Mouse (Mus musculus) right cerebral cortex, postnatal 4 days (tissue): ENCODE measurements at regions not wholly inside any gene's neighbourhood (a gene's known extent, or its start where the extent isn't known, plus 50 kb on each side); places are given as distances from the start of the nearest gene placed in this dataset.

Experiments used
- DNase-seq: peaks from one replicate; pipeline ENCODE4 v3.0.0-alpha.2; 2022

GRCm38 (mm10) chr13:83041506-83041905 lies 462.3 kb upstream of the Mef2c start:
- no peak for DNase-seq

DNA sequence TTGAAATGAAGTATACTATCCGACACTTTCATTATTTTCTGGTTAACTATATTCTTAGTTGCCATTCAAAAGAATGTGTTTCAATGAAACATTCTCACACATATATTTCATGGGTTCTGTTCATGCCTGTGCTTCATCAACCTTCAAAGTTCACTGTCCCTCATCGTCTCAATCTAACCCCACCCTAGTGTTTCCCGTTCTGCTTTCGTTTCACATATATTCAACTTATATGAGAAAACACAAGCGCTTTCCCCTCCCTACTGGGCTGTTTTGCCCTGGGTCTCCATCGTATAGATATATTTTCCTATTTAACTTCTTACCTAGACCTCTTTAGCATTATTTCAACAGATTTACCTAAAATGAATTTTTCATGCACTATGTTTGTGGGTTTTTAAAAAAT lies 458.3 kb upstream of the Mef2c start:
- DNase-seq: no peak

GRCm38 (mm10) chr13:83045970-83046369 lies 457.9 kb upstream of the Mef2c start:
- no peak for DNase-seq

- no peak for DNase-seq
These were observed 457.2 kb upstream of the Mef2c start for GRCm38 (mm10) chr13:83046571-83047123.

DNA sequence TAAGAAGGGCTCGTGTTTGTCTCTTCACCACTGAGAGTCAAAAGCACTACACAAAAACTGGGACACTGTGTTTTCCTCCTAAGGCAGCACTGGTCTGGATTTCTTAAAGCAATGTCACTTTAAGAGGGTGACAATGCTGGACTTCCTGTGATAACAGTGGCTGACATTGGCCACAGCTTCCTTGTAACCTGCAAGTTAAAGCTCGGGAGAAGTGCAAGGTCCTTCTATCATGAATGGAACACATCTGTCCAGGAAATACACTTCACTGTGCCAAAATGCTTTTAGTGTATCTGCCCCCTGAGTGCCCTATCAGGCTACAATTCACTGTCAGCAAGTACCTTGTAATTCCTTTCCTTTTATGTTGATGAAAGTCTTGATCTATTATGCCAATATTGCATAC lies 448.0 kb upstream of the Mef2c start:
- DNase-seq: no peak

GRCm38 (mm10) chr13:83056415-83056814 lies 447.4 kb upstream of the Mef2c start:
- DNase-seq: no peak

DNA sequence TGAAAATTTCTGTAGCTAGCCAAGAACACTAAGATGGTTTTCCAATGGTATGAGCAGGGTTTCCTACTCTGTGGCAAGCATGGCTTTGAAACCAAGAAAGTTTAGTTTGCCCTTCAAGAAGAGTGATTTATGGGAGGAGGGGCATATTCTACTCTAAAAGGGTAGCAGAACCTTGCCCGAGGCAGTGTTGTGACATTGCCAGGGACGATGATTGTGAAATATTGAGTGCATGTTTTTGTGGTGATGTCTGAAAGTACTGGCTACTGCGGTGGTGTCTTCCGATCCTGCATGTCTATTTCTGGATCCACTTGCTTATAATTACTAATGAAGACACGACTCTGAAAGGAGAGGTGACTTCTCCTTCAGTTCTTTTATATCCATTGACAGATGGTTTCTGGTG lies 439.1 kb upstream of the Mef2c start:
- no peak for DNase-seq

- no peak for DNase-seq
These were observed 438.6 kb upstream of the Mef2c start for GRCm38 (mm10) chr13:83065201-83065600.

GRCm38 (mm10) chr13:83066115-83066753 lies 437.6 kb upstream of the Mef2c start:
- no peak for DNase-seq

- DNase-seq: no peak
These were observed 436.3 kb upstream of the Mef2c start for GRCm38 (mm10) chr13:83067496-83067895.

DNA sequence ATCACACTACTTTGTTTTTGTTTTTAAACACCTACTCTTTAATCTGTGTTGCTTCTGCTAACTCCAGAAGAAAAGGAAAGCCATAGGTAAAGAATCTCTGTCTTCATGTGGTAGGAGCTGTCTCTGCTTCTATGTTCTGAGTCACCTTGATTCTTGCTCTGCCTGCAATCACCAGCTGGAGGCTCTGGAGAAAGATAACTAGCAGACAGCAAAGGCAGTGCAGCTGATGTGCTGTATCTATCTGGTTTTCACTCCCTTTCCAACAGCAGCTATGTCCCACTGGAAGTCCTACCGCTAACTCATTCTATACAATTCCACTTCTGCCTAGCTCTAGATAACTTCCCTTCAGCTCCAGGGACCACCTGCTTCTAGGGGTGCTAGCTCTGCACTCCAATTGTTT lies 435.2 kb upstream of the Mef2c start:
- no peak for DNase-seq

DNA sequence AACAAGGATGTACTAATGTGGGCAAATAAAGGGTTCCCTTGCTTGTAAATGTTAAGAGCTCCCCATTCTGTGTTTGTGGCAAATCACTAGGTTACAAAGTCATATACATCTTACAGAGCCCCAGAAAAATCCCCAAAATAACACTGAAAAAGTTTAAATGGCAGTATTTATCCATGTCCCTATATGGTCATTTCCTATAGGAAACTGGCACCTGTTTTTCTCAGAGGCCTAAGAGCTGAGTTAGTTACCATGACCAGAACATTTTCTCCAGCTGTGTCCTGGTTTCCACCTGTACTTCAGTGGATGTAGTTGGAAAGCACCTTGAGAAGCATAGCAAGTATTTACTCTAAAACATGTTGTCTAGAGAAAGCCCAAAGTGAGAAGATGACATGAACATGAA lies 434.5 kb upstream of the Mef2c start:
- DNase-seq: no peak

DNA sequence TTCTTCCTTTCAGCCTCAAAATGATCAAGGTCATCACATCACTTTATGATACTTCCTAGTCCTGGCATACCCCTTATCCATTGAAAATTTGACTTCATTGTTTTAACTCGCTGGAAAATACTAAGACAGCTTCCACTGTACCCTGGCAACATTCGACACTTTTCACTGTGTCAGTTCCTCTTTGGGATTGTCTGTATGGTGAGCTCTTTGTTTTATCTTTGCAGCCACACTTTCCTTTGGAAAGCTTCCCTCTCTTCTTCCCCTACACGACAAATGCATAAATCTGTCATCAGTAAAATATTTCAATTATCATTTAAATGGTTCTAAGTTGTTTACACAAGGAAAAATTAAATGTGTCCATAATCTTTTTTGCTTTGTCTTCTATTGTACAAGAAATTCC lies 431.8 kb upstream of the Mef2c start:
- DNase-seq: no peak

DNA sequence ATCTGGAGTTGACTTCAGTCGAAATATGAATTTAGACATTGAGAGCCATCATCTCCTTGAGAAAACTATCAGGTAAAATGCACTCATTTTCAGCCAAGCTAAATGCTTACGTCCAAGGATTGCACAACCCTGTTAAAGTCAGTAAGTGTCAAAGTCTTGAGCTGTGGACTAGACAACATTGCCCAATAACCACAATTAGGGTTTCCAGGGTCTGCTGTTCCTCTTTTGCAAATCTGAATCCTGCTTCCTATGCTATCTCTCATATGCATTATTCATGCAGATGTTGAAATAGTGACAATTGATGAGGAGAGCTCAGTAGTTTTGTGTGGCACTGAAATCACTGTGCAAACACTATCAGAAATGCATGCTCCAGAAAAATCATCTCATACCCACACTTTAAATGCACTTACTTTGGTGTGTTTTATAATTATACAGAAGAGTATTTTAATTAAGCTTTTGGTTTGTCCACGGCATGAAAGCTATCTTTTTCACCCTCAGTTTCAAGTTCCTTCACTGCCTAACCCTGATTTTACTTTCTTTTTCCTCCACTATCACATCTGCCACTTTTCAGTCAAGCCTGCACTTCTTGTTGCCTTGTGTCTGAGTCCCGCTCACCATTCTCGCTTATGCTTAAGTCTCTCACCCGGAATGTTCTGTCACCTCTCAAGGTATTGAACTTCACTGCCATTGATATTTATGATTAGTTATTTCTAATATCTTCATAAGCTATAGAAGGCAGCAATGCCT lies 429.4 kb upstream of the Mef2c start:
- DNase-seq: no peak

DNA sequence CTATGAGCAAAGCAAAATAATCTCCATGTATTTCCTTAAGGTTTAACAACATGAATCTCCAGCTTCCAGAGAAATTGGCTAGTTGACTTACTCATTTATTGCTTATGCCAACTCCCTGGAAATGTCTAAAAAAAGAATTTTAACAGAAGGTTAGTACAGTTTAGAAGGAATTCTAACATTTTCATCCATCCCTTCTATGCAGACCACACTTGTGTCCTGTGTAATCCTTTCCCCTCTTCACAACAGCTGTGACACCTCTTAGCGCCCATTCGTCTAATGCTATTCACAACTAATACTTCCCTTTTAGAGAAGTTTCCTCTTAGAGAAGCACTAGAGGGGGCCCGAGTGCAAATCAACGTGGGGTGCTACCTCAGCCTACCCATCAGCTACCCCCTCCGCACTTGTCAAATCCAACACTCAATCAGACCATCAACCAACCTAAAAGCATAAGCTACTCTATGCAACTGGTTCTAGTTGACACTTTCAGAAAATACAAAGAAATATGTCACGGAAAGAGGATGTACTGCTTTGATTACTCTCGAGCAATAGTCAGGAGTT lies 428.4 kb upstream of the Mef2c start:
- no peak for DNase-seq

DNA sequence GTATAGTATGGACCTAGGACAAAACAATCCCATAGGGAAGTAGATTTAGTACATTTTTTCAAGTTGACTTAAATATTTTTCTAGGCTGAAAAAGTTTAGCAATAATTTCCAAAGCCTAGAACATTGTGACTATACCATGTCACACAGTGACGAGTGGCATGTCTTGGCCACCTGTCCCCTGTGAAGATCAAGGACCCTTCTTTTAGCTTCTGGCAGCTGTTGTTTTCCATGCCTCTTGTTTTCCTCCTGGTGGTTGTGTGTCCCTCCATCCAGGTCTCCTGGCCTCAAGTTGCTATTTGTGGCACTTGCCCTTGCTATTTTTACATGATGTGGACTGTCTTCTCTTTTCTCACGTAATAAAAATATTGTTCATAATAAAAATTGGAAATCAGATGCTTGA lies 427.2 kb upstream of the Mef2c start:
- no peak for DNase-seq

- DNase-seq: no peak
These were observed 426.7 kb upstream of the Mef2c start for GRCm38 (mm10) chr13:83077085-83077484.

DNA sequence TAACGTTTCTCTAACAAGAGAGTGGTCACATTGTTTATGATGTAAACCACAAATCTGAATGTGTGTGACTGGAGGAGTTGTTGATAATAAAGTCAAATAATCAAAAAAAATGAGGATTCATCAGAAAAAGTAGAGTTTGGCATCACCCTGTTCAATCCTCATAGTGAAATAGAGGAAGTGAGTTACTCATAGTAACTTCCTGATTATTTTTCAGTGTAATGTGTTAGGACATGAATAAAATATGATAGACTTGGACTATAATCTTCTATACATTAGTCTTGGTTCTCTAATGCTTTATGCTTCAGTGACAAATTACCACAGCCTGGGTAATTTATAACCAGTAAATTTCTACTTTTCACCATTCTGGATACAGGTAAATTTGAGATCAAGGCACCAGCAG lies 424.5 kb upstream of the Mef2c start:
- no peak for DNase-seq

- DNase-seq: no peak
These were observed 418.9 kb upstream of the Mef2c start for GRCm38 (mm10) chr13:83084948-83085347.

GRCm38 (mm10) chr13:83099908-83100307 lies 403.9 kb upstream of the Mef2c start:
- DNase-seq: no peak

GRCm38 (mm10) chr13:83110610-83111009 lies 393.2 kb upstream of the Mef2c start:
- DNase-seq: no peak

DNA sequence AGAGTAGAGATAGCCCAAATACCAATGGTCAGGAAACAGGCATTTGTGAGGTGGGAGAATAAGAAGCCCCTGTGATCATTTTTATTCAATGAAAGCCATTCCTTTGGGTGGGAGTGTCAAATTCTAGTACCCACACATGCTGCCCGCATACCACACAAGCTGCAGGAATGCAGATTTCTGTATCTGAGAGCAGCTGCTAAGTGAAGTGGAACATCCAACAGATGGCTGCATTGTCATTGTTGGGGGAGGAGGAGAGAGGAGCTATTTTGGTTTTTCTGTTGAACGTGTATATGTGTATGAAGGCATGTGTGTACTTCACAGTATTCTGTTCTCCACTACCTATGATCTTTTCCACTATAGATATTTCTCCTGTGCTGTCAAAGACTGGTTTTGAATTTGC lies 392.3 kb upstream of the Mef2c start:
- no peak for DNase-seq

DNA sequence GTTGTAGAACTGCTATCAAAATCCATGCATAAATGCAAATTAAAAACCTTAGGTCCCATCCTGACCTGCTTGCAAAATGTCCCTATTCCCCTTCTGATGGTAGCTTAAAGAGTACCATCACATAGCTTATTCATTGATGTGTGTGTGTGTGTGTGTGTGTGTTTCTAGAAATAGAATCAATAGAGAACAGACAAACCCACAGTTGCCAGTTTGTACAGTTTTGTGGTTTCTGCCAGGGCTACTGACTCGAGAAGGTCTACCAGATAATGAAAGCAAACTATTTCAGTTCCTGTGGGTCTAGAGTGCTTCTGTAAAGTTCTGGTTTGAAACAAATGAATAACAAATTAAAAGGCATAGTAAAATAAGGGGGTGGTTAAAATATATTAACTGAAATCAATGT lies 391.5 kb upstream of the Mef2c start:
- DNase-seq: no peak

GRCm38 (mm10) chr13:83112741-83113140 lies 391.1 kb upstream of the Mef2c start:
- DNase-seq: no peak
